Mouse (Mus musculus): Measurements from ENCODE around the gene Sez6l.

Gene Sez6l

GRCm38 (mm10) chr5:112491489-112491888 lies 85.5 kb downstream of the Sez6l start:
- no peak for DNase-seq

GRCm38 (mm10) chr5:112488101-112488776 lies 88.7 kb downstream of the Sez6l start:
- DNase-seq, result no peak

GRCm38 (mm10) chr5:112487504-112487903 lies 89.5 kb downstream of the Sez6l start:
- no peak for DNase-seq

GRCm38 (mm10) chr5:112486415-112486814 lies 90.6 kb downstream of the Sez6l start:
- DNase-seq, result no peak

GRCm38 (mm10) chr5:112484924-112485715 lies 91.9 kb downstream of the Sez6l start:
- DNase-seq, result no peak

GRCm38 (mm10) chr5:112483030-112483429 lies 94.0 kb downstream of the Sez6l start:
- no peak for DNase-seq

GRCm38 (mm10) chr5:112482551-112482950 lies 94.4 kb downstream of the Sez6l start:
- no peak for DNase-seq

- no peak for DNase-seq
These were observed 95.0 kb downstream of the Sez6l start for GRCm38 (mm10) chr5:112481946-112482410.

GRCm38 (mm10) chr5:112473453-112473852 lies 103.5 kb downstream of the Sez6l start:
- no peak for DNase-seq

GRCm38 (mm10) chr5:112470144-112470543 lies 106.8 kb downstream of the Sez6l start:
- DNase-seq, result no peak

- DNase-seq, result no peak
These were observed 107.9 kb downstream of the Sez6l start for GRCm38 (mm10) chr5:112468986-112469581.

- no peak for DNase-seq
These were observed 110.7 kb downstream of the Sez6l start for GRCm38 (mm10) chr5:112466331-112466730.

GRCm38 (mm10) chr5:112459903-112460302 lies 117.1 kb downstream of the Sez6l start:
- no peak for DNase-seq

GRCm38 (mm10) chr5:112454966-112455555 lies 121.9 kb downstream of the Sez6l start:
- no peak for DNase-seq

GRCm38 (mm10) chr5:112453088-112453487 lies 123.9 kb downstream of the Sez6l start:
- DNase-seq, result no peak

GRCm38 (mm10) chr5:112448747-112449440 lies 128.1 kb downstream of the Sez6l start, which contains the start of gene Gm6588:
TSS of gene Gm6588 (plus strand) at chr5:112449426.
- no peak for DNase-seq

- DNase-seq, result no peak
These were observed 138.4 kb downstream of the Sez6l start for GRCm38 (mm10) chr5:112438535-112438934.

- peak; percentile 25 for DNase-seq
These were observed 144.0 kb downstream of the Sez6l start for GRCm38 (mm10) chr5:112433004-112433403.

GRCm38 (mm10) chr5:112432033-112432432 lies 145.0 kb downstream of the Sez6l start:
- DNase-seq, result no peak

GRCm38 (mm10) chr5:112431120-112431775 lies 145.7 kb downstream of the Sez6l start:
- DNase-seq, result no peak

- no peak for DNase-seq
These were observed 148.0 kb downstream of the Sez6l start for GRCm38 (mm10) chr5:112428944-112429343.

- DNase-seq, result no peak
These were observed 149.7 kb downstream of the Sez6l start for GRCm38 (mm10) chr5:112427283-112427682.
